Mouse (Mus musculus) bone marrow, adult 2 months (tissue): Measurements from ENCODE around the gene Gm7903.
"Not testable (repeated sequence)": the region's sequence is repeated elsewhere in the genome, so short reads cannot be mapped to it uniquely, and the experiment has no call there.

Source experiments
- CTCF ChIP-seq: fragments of 200-500 bp; IDR thresholded peaks from 2 replicates; pipeline ENCODE4 v1.5.1; 2011; ENCODE audit warnings: low read length, control low read depth; ENCODE audit not compliant: control insufficient read depth, insufficient read depth
- POLR2A ChIP-seq: fragments of 200-500 bp; IDR thresholded peaks from 2 replicates; pipeline ENCODE4 v1.6.1; 2011; ENCODE audit warnings: low read depth, mild to moderate bottlenecking, control low read depth, low read length, borderline replicate concordance; ENCODE audit not compliant: control insufficient read depth

GRCm38 (mm10) chrX:135403578-135403977, 30.1 kb upstream of the Gm7903 start:
- not testable (repeated sequence) for TF ChIP-seq POLR2A, CTCF
